Mouse (Mus musculus): ENCODE data around the gene Boc. TPM values are rescaled to one million over a fixed set of nuclear protein-coding genes. Genes with fewer than 3 reads are reported as not detected.

Gene Boc
- polyA plus RNA-seq, 1 experiment from 2014 or later = 14.2 TPM

- no peaks in the 10 kb centered on the region for H3K27me3 ChIP-seq (replicated peaks; ENCODE audit: control insufficient read depth, insufficient read depth, low read length)
- H3K4me2 ChIP-seq (ENCODE audit: low read length) = no peak overlapping the region
- H3K36me3 ChIP-seq (ENCODE audit: control insufficient read depth, insufficient read depth, low read length) = no peaks in the 10 kb centered on the region
- peaks cover 4% of the 10 kb centered on the region; the same call in 1 of the 2 replicates for H3K4me1 ChIP-seq (replicated peaks; ENCODE audit: control insufficient read depth, insufficient read depth, low read length)
- H3K4me3 ChIP-seq (ENCODE audit: low read depth, low read length) = no peak overlapping the region
- DNase-seq (ENCODE audit: low spot score) (peak; percentile 76), ATAC-seq (replicated peaks; ENCODE audit: low FRiP score, low TSS enrichment, low read depth) (peak; percentile 47; the same call in 1 of the 2 replicates)
- no peak overlapping the region; the same call in 1 of the 2 replicates for H3K27ac ChIP-seq (ENCODE audit: low read depth)
- no peak overlapping the region for H3K9ac ChIP-seq (ENCODE audit: low read length)
- WGBS = 23% methylated on average over 15 of the region's 15 CpGs
- no peaks in the 10 kb centered on the region for H3K9me3 ChIP-seq (ENCODE audit: control insufficient read depth, low read length)
Measured at GRCm38 (mm10) chr16:44579421-44580024, 20.8 kb upstream of the Boc start.

GRCm38 (mm10) chr16:44578551-44578950 is 19.9 kb upstream of the Boc start:
- Histone ChIP-seq H3K4me2 (ENCODE audit: low read length) (no peak overlapping the region), H3K36me3 (ENCODE audit: control insufficient read depth, insufficient read depth, low read length) (no peaks in the 10 kb centered on the region), H3K27ac (ENCODE audit: low read depth) (no peak overlapping the region), H3K4me3 (ENCODE audit: low read depth, low read length) (no peak overlapping the region), H3K4me1 (replicated peaks; ENCODE audit: control insufficient read depth, insufficient read depth, low read length) (peaks cover 4% of the 10 kb centered on the region; the same call in 1 of the 2 replicates), H3K9me3 (ENCODE audit: control insufficient read depth, low read length) (no peaks in the 10 kb centered on the region), H3K27me3 (replicated peaks; ENCODE audit: control insufficient read depth, insufficient read depth, low read length) (no peaks in the 10 kb centered on the region), H3K9ac (ENCODE audit: low read length) (no peak overlapping the region)
- 94% methylated on average over 1 of the region's 1 CpGs for WGBS
- no peak for ATAC-seq (replicated peaks; ENCODE audit: low FRiP score, low TSS enrichment, low read depth)
- no peak for DNase-seq (ENCODE audit: low spot score)

GRCm38 (mm10) chr16:44568056-44568455 is 9.4 kb upstream of the Boc start:
- H3K9me3 ChIP-seq (ENCODE audit: control insufficient read depth, low read length) = no peaks in the 10 kb centered on the region
- ATAC-seq (replicated peaks; ENCODE audit: low FRiP score, low TSS enrichment, low read depth) (no peak), DNase-seq (ENCODE audit: low spot score) (no peak)
- H3K4me2 ChIP-seq (ENCODE audit: low read length) = no peak overlapping the region
- no peak overlapping the region for H3K4me3 ChIP-seq (ENCODE audit: low read depth, low read length)
- no peak overlapping the region for H3K9ac ChIP-seq (ENCODE audit: low read length)
- no peaks in the 10 kb centered on the region for H3K27me3 ChIP-seq (replicated peaks; ENCODE audit: control insufficient read depth, insufficient read depth, low read length)
- no peak overlapping the region for H3K27ac ChIP-seq (ENCODE audit: low read depth)
- H3K4me1 ChIP-seq (replicated peaks; ENCODE audit: control insufficient read depth, insufficient read depth, low read length) = peaks cover 10% of the 10 kb centered on the region
- no peaks in the 10 kb centered on the region for H3K36me3 ChIP-seq (ENCODE audit: control insufficient read depth, insufficient read depth, low read length)

- DNase-seq (ENCODE audit: low spot score) (no peak), ATAC-seq (replicated peaks; ENCODE audit: low FRiP score, low TSS enrichment, low read depth) (no peak)
- H3K4me2 ChIP-seq (ENCODE audit: low read length) = peak overlapping the region; percentile 22; the same call in 1 of the 2 replicates
- no peak overlapping the region for H3K27ac ChIP-seq (ENCODE audit: low read depth)
- WGBS = 46% methylated on average over 22 of the region's 22 CpGs
- peaks cover 10% of the 10 kb centered on the region for H3K4me1 ChIP-seq (replicated peaks; ENCODE audit: control insufficient read depth, insufficient read depth, low read length)
- H3K36me3 ChIP-seq (ENCODE audit: control insufficient read depth, insufficient read depth, low read length) = no peaks in the 10 kb centered on the region
- H3K9me3 ChIP-seq (ENCODE audit: control insufficient read depth, low read length) = no peaks in the 10 kb centered on the region
- no peak overlapping the region for H3K9ac ChIP-seq (ENCODE audit: low read length)
- H3K4me3 ChIP-seq (ENCODE audit: low read depth, low read length) = no peak overlapping the region
- no peaks in the 10 kb centered on the region for H3K27me3 ChIP-seq (replicated peaks; ENCODE audit: control insufficient read depth, insufficient read depth, low read length)
Measured at GRCm38 (mm10) chr16:44565328-44566210, 6.9 kb upstream of the Boc start.

GRCm38 (mm10) chr16:44564359-44564758 is 5.7 kb upstream of the Boc start:
- no peaks in the 10 kb centered on the region for H3K36me3 ChIP-seq (ENCODE audit: control insufficient read depth, insufficient read depth, low read length)
- no peak overlapping the region for H3K4me3 ChIP-seq (ENCODE audit: low read depth, low read length)
- 79% methylated on average over 8 of the region's 8 CpGs for WGBS
- ATAC-seq (replicated peaks; ENCODE audit: low FRiP score, low TSS enrichment, low read depth) (no peak), DNase-seq (ENCODE audit: low spot score) (no peak)
- H3K9ac ChIP-seq (ENCODE audit: low read length) = no peak overlapping the region
- no peak overlapping the region for H3K27ac ChIP-seq (ENCODE audit: low read depth)
- no peak overlapping the region for H3K4me2 ChIP-seq (ENCODE audit: low read length)
- peaks cover 10% of the 10 kb centered on the region for H3K4me1 ChIP-seq (replicated peaks; ENCODE audit: control insufficient read depth, insufficient read depth, low read length)
- no peaks in the 10 kb centered on the region for H3K27me3 ChIP-seq (replicated peaks; ENCODE audit: control insufficient read depth, insufficient read depth, low read length)
- no peaks in the 10 kb centered on the region for H3K9me3 ChIP-seq (ENCODE audit: control insufficient read depth, low read length)

- peaks cover 11% of the 10 kb centered on the region for H3K4me1 ChIP-seq (replicated peaks; ENCODE audit: control insufficient read depth, insufficient read depth, low read length)
- no peaks in the 10 kb centered on the region for H3K36me3 ChIP-seq (ENCODE audit: control insufficient read depth, insufficient read depth, low read length)
- H3K4me3 ChIP-seq (ENCODE audit: low read depth, low read length) = no peak overlapping the region
- no peaks in the 10 kb centered on the region for H3K27me3 ChIP-seq (replicated peaks; ENCODE audit: control insufficient read depth, insufficient read depth, low read length)
- no peak overlapping the region for H3K4me2 ChIP-seq (ENCODE audit: low read length)
- no peaks in the 10 kb centered on the region for H3K9me3 ChIP-seq (ENCODE audit: control insufficient read depth, low read length)
- H3K9ac ChIP-seq (ENCODE audit: low read length) = no peak overlapping the region
- DNase-seq (ENCODE audit: low spot score) (no peak), ATAC-seq (replicated peaks; ENCODE audit: low FRiP score, low TSS enrichment, low read depth) (no peak)
- H3K27ac ChIP-seq (ENCODE audit: low read depth) = no peak overlapping the region
- WGBS = 73% methylated on average over 3 of the region's 3 CpGs
Measured at GRCm38 (mm10) chr16:44562061-44562460, 3.4 kb upstream of the Boc start.

- 45% methylated on average over 1 of the region's 1 CpGs for WGBS
- Histone ChIP-seq H3K36me3 (ENCODE audit: control insufficient read depth, insufficient read depth, low read length) (no peaks in the 10 kb centered on the region), H3K4me3 (ENCODE audit: low read depth, low read length) (no peak overlapping the region), H3K4me2 (ENCODE audit: low read length) (no peak overlapping the region), H3K9ac (ENCODE audit: low read length) (no peak overlapping the region), H3K27ac (ENCODE audit: low read depth) (no peak overlapping the region), H3K4me1 (replicated peaks; ENCODE audit: control insufficient read depth, insufficient read depth, low read length) (peaks cover 10% of the 10 kb centered on the region; the same call in 1 of the 2 replicates), H3K27me3 (replicated peaks; ENCODE audit: control insufficient read depth, insufficient read depth, low read length) (no peaks in the 10 kb centered on the region), H3K9me3 (ENCODE audit: control insufficient read depth, low read length) (no peaks in the 10 kb centered on the region)
- ATAC-seq (replicated peaks; ENCODE audit: low FRiP score, low TSS enrichment, low read depth) (no peak), DNase-seq (ENCODE audit: low spot score) (no peak)
Measured at GRCm38 (mm10) chr16:44560214-44560613, 1.5 kb upstream of the Boc start.

- Histone ChIP-seq H3K27ac (ENCODE audit: low read depth) (no peak overlapping the region), H3K36me3 (ENCODE audit: control insufficient read depth, insufficient read depth, low read length) (no peaks in the 10 kb centered on the region), H3K9me3 (ENCODE audit: control insufficient read depth, low read length) (no peaks in the 10 kb centered on the region), H3K4me1 (replicated peaks; ENCODE audit: control insufficient read depth, insufficient read depth, low read length) (peaks cover 7% of the 10 kb centered on the region; the same call in 1 of the 2 replicates), H3K9ac (ENCODE audit: low read length) (no peak overlapping the region), H3K27me3 (replicated peaks; ENCODE audit: control insufficient read depth, insufficient read depth, low read length) (no peaks in the 10 kb centered on the region), H3K4me3 (ENCODE audit: low read depth, low read length) (peak overlapping the region; percentile 80), H3K4me2 (ENCODE audit: low read length) (peak overlapping the region; percentile 63)
- 15% methylated on average over 5 of the region's 5 CpGs for WGBS
- no peak for DNase-seq (ENCODE audit: low spot score)
- no peak for ATAC-seq (replicated peaks; ENCODE audit: low FRiP score, low TSS enrichment, low read depth)
Measured at GRCm38 (mm10) chr16:44559330-44559695, 616 bp upstream of the Boc start.

All from intestine, embryonic 14.5 days (tissue).